Mouse (Mus musculus) stomach, postnatal 0 days (tissue): ENCODE measurements at regions not wholly inside any gene's neighbourhood (a gene's known extent, or its start where the extent isn't known, plus 50 kb on each side); places are given as distances from the start of the nearest gene placed in this dataset.

Source experiments
- ATAC-seq: fragments of 200-750 bp; cut with Nextera tagmentation; 2 replicates; pipeline ENCODE4 v1.8.0; 2017; ENCODE audit not compliant: low FRiP score, low TSS enrichment
- DNase-seq: peaks from one replicate; pipeline ENCODE4 v3.0.0-alpha.2; 2016; ENCODE audit warnings: low spot score
- H3K27ac ChIP-seq: fragments of 300-500 bp; sonication (generic); replicated peaks from 2 replicates; pipeline ENCODE4 v1.5.1; 2014; ENCODE audit warnings: mild to moderate bottlenecking, control low read depth
- H3K27me3 ChIP-seq: fragments of 300-500 bp; sonication (generic); 2 replicates; pipeline ENCODE4 v1.6.1; 2014; ENCODE audit warnings: low read length; ENCODE audit not compliant: control insufficient read depth, insufficient read depth
- H3K36me3 ChIP-seq: fragments of 300-500 bp; sonication (generic); 2 replicates; pipeline ENCODE4 v1.6.1; 2014; ENCODE audit warnings: low read length, mixed read lengths; ENCODE audit not compliant: control insufficient read depth, insufficient read depth
- H3K4me1 ChIP-seq: fragments of 300-500 bp; sonication (generic); replicated peaks from 2 replicates; pipeline ENCODE4 v1.6.1; 2014; ENCODE audit warnings: antibody characterized with exemption; ENCODE audit not compliant: control insufficient read depth, insufficient read depth
- H3K4me2 ChIP-seq: fragments of 300-500 bp; sonication (generic); replicated peaks from 2 replicates; pipeline ENCODE4 v1.6.1; 2014; ENCODE audit warnings: low read depth, mild to moderate bottlenecking, control low read depth, moderate library complexity
- H3K4me3 ChIP-seq: fragments of 300-500 bp; sonication (generic); 2 replicates; pipeline ENCODE4 v1.5.1; 2014; ENCODE audit warnings: low read depth, low read length, control low read depth
- H3K9ac ChIP-seq: fragments of 300-500 bp; sonication (generic); 2 replicates; pipeline ENCODE4 v1.6.1; 2014; ENCODE audit warnings: mild to moderate bottlenecking, low read length, control low read depth, mixed read lengths
- H3K9me3 ChIP-seq: fragments of 300-500 bp; sonication (generic); 2 replicates; pipeline ENCODE4 v1.6.1; 2016; ENCODE audit warnings: low read length; ENCODE audit not compliant: control insufficient read depth
- CTCF ChIP-seq: IDR thresholded peaks from 2 replicates; pipeline ENCODE4 v1.5.1; 2016; ENCODE audit warnings: antibody characterized with exemption, low read depth, mild to moderate bottlenecking, moderate library complexity
- EP300 ChIP-seq: optimal IDR thresholded peaks from 2 replicates; pipeline ENCODE3; 2016; ENCODE audit warnings: antibody characterized with exemption
- WGBS: fragments of 180-500 bp; shearing (Covaris S2); extraction: QIAGEN DNeasy Blood & Tissue Kit; methylation state at CpG from one replicate; pipeline ENCODE4 v1.1.7; 2014; 5-methylcytosine and 5-hydroxymethylcytosine counted together

DNA sequence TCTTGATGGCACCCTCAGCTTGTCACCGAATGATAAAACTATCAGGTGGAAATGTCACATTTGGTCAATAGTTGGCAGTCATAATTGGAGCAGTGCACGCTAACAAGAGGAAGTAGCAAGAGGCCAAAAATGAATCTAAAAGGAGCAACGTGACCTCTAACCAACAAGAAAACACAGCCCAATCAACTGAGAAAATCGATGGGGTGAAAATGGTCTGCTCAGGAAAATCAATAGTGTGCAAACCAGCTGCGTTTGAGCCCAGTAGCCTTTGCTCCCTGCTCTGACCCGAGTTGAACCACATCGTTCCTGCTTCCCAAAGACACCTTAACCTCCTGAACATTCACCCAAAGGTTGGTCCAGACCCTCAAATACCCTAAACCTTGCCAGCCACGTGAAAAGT, 207.3 kb upstream of the Gm6657 start:
- Histone ChIP-seq H3K4me1 (no peaks in the 10 kb centered on the region), H3K27ac (no peak overlapping the region), H3K4me2 (no peak overlapping the region), H3K9ac (no peak overlapping the region), H3K36me3 (no peaks in the 10 kb centered on the region), H3K9me3 (no peaks in the 10 kb centered on the region), H3K27me3 (no peaks in the 10 kb centered on the region), H3K4me3 (no peak overlapping the region)
- no peak for DNase-seq
- ATAC-seq = no peak
- 61% methylated on average over 8 of the region's 8 CpGs for WGBS
- no peak for TF ChIP-seq EP300
- no peak for TF ChIP-seq CTCF

DNA sequence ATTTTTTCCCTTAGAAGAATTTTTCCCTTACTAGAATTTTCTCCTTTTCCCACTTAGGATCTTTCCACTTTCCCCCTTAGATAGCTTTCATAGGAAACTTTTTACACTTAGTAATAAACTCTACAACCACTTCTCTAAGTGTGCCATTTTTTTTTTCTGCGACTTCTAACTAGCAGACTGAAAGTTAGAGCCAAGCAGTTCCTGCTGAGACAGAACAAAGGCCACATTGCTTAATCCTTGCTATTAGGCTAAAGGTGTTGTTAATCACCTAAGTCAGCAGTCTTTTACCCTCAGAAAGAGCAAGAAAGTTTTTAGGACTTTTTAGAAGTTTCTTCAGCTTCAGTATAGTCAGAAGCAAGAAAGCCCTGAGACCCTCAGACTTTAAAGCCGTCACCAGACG, 204.3 kb upstream of the Gm6657 start:
- DNase-seq = no peak
- Histone ChIP-seq H3K9me3 (no peaks in the 10 kb centered on the region), H3K4me2 (no peak overlapping the region), H3K4me1 (no peaks in the 10 kb centered on the region), H3K27ac (no peak overlapping the region), H3K36me3 (no peaks in the 10 kb centered on the region), H3K4me3 (no peak overlapping the region), H3K9ac (no peak overlapping the region), H3K27me3 (no peaks in the 10 kb centered on the region)
- TF ChIP-seq CTCF = no peak
- no peak for TF ChIP-seq EP300
- no peak for ATAC-seq
- 47% methylated on average over 3 of the region's 3 CpGs for WGBS

DNA sequence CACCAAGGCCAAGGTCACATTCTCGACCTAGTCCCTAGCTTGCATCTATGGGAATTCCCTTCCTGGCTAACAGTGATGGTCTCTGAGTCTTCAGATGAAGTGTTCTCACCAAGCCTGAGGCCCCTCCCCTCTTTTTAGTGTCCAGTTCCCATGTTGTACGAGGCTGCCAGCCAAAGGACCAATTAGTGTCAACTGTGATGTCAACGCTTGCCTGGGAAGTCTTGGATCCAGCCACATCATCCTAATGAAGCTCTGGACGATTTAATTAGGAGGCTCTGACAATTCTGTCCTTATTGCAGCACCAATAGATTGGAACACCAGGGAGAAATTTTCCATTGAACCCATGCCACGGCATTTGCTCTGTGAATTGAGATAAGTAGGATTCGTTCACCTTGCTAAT, 202.4 kb upstream of the Gm6657 start:
- H3K27ac ChIP-seq = no peak overlapping the region
- no peaks in the 10 kb centered on the region for H3K36me3 ChIP-seq
- H3K9ac ChIP-seq = no peak overlapping the region
- H3K27me3 ChIP-seq = no peaks in the 10 kb centered on the region
- H3K9me3 ChIP-seq = no peaks in the 10 kb centered on the region
- WGBS = 66% methylated on average over 6 of the region's 6 CpGs
- H3K4me1 ChIP-seq = no peaks in the 10 kb centered on the region
- ATAC-seq (no peak), DNase-seq (no peak)
- no peak overlapping the region for H3K4me2 ChIP-seq
- H3K4me3 ChIP-seq = no peak overlapping the region
- TF ChIP-seq EP300 (no peak), CTCF (no peak)

GRCm38 (mm10) chr12:77994176-77994575, 199.9 kb upstream of the Gm6657 start:
- H3K36me3 ChIP-seq = no peaks in the 10 kb centered on the region
- H3K4me3 ChIP-seq = no peak overlapping the region
- H3K9me3 ChIP-seq = no peaks in the 10 kb centered on the region
- H3K27me3 ChIP-seq = no peaks in the 10 kb centered on the region
- H3K27ac ChIP-seq = no peak overlapping the region
- peak; percentile 44 for DNase-seq
- H3K4me2 ChIP-seq = no peak overlapping the region
- H3K4me1 ChIP-seq = no peaks in the 10 kb centered on the region
- 63% methylated on average over 5 of the region's 5 CpGs for WGBS
- peak; percentile 69; the same call in 1 of the 2 replicates for ATAC-seq
- H3K9ac ChIP-seq = no peak overlapping the region
- no peak for TF ChIP-seq EP300
- TF ChIP-seq CTCF = no peak

DNA sequence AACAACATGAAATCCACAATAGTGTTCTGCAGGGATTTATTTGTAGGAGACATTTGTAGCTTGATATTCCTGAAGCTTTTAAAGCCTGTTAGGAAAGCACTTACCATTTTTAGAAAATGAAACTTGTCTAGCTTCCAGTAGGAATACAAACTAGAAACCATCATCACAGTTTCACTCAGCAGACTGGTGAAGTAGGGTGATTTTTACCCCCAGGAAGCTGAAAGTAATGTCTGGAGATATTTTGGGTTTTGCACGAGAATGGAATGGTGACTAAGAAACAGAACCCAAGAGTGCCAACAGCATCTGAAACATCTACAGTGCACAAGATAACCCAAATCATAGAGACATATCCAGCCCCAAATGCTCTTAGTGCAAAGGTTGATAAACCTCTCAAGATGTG, 196.1 kb upstream of the Gm6657 start:
- H3K36me3 ChIP-seq = no peaks in the 10 kb centered on the region
- no peak for ATAC-seq
- DNase-seq = no peak
- H3K27ac ChIP-seq = no peak overlapping the region
- no peak for TF ChIP-seq EP300
- no peak for TF ChIP-seq CTCF
- no peak overlapping the region for H3K4me2 ChIP-seq
- 80% methylated on average over 1 of the region's 1 CpGs for WGBS
- H3K4me1 ChIP-seq = no peaks in the 10 kb centered on the region
- H3K4me3 ChIP-seq = no peak overlapping the region
- H3K27me3 ChIP-seq = no peaks in the 10 kb centered on the region
- H3K9ac ChIP-seq = no peak overlapping the region
- H3K9me3 ChIP-seq = no peaks in the 10 kb centered on the region

- peak; percentile 94 for ATAC-seq
- no peak overlapping the region for H3K9ac ChIP-seq
- no peaks in the 10 kb centered on the region for H3K36me3 ChIP-seq
- no peak for DNase-seq
- no peak for TF ChIP-seq EP300
- TF ChIP-seq CTCF = no peak
- WGBS = 64% methylated on average over 3 of the region's 3 CpGs
- no peak overlapping the region for H3K4me2 ChIP-seq
- no peaks in the 10 kb centered on the region for H3K27me3 ChIP-seq
- no peak overlapping the region for H3K4me3 ChIP-seq
- H3K9me3 ChIP-seq = no peaks in the 10 kb centered on the region
- no peak overlapping the region for H3K27ac ChIP-seq
- no peaks in the 10 kb centered on the region for H3K4me1 ChIP-seq
These were observed 193.6 kb upstream of the Gm6657 start for GRCm38 (mm10) chr12:78000401-78000800.
